Mouse (Mus musculus) left cerebral cortex, postnatal 25 days (tissue): ENCODE measurements around the gene Luc7l3. TPM values are rescaled to one million over a fixed set of nuclear protein-coding genes. Genes with fewer than 3 reads are reported as not detected.
"Not testable (repeated sequence)": the region's sequence is repeated elsewhere in the genome, so short reads cannot be mapped to it uniquely, and the experiment has no call there.

Experiments
- DNase-seq, 2 experiments: peaks; one replicate each; pipeline ENCODE4 v3.0.0; 2022; ENCODE audit warnings: low spot score in 2 of 2, mixed read lengths in 1 of 2
- intact Hi-C: fragments of 180-260 bp; cut with DNase I; formaldehyde crosslinking; loops from one replicate; pipeline ENCODE4 v1.15.1; 2025
- total RNA-seq, 2 experiments: library from RNA; stranded (reverse); gene quantifications; 2 replicates each; pipeline ENCODE4 v1.2.3; 2021

Gene Luc7l3
- total RNA-seq, 2 experiments from 2014 or later: 108 to 120 TPM

DNA sequence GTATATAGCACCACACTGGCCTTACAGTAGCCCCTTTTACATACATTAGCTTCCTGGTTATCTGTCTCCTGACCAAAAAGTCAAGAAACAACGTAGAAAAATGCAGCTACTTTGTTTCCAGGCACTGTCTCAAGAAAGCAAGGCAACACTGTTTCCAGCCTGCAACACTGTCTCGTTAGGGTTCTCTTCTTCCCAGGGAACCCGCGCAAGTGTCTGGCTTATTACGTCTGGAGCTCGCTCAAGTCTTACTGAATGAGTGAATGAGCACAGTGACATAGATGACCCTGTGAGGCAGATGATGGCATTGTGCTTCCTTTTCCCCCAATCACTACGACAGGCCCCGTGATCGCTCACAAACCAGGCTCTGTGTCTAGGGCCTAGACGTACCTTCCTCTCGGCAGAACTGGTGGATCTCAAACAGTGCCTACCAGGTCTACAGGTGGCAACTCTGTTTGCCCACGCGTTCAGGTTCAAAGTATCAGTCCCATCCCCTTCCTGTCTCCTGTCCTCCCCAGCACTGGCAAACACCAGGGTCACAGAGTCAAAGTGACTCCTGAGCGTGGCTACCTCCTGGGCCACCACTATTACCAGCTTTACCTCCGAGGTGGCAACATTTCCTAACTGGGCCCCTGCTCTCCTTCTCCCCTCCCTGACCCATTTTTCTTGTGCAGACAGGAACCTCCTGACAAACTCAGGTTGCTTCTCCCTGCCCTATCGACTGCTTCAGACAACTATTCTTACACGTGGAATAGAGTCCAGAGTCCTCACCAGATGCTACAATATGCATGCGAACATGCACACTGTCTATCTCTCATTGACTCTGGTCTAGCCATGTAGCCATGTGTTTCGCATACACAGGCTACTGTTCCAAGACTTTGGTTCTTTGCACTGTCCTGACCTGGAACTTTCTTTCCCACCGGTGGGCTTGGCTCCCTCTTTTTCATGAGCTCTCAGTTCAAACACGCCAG lies 48.5 kb downstream of the Luc7l3 start:
- intact Hi-C loops: no loop called here
- no peak for DNase-seq

- no peak for DNase-seq
- intact Hi-C loops: no loop called here
Measured at GRCm38 (mm10) chr11:94271015-94271414, 50.8 kb downstream of the Luc7l3 start.

DNA sequence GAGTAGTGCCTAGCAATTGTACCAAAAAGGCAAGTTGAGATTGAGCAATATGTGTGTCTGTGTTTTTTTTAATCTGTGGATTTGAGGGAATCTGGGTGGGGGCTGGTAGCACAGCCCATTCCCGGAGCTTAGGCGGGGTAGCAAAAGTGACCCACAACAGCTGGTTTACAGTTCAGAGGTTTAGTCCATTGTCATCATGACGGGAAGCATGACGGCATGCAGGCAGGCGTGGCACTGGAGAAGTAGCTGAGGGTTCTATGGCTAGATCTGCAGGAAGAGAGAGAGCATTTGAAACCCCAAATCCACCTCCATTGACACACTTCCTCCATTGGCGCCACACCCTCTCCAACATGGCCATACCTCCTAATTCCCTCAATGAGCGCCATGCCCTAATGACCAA lies 51.9 kb downstream of the Luc7l3 start:
- intact Hi-C loops: no loop called here
- DNase-seq: no peak

DNA sequence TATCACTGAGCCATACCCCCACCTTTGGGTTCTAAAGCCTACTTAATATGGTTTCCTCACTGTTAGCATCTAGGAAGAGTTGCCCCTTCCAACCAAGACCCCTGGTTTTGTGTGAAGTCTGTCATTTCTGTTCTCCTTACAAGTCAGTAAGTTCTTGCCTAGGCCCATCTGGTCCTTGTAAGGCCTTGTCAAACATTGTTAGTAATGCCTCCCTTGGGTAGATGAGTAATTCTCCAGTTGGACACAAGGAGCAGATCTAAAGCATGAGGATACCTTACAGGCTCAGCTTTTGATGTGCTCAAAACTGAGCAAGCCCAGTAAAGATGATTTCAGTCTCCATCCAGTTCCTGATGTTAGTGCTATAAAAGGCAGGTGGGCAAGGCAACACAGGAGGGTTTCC lies 53.0 kb downstream of the Luc7l3 start:
- DNase-seq: no peak
- intact Hi-C loops: no loop called here

GRCm38 (mm10) chr11:94266155-94266554 lies 55.6 kb downstream of the Luc7l3 start:
- DNase-seq, intact Hi-C loops: not testable (repeated sequence)

DNA sequence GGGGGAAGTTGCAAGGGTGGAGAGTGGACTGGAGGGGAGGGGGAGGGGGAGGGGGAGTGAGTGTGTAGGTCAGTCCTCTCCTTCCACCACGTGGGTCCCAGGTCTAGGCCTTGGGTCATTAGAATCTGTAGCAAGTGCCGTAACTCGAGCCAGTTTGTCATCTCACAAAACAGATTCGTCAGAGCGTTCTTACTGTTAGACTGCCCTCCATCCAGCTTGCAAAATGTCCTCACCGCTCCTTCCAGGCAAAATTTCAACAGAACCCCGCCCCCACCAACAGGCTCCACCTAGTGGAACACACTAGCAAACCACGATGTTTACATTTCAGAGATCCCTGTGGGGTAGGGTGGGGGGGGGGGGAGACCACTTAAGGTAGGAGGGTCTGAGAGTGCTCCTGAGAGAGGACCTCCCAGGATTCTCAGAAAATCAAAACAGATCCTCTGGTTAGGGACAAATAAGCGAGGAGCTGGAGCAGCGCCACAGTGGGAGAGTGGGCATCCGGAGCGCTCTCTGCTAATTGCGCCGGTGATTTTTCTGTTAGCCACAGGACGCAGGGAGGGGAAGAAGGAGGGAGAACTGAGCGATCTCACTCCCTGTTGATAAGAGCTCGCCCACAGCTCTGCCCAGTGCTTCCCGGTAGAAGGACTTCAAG lies 56.5 kb downstream of the Luc7l3 start:
- DNase-seq: peak; percentile 35 to 54
- intact Hi-C loops: no loop called here

- DNase-seq: no peak
- intact Hi-C loops: no loop called here
Measured at GRCm38 (mm10) chr11:94261585-94262370, 60.0 kb downstream of the Luc7l3 start.

DNA sequence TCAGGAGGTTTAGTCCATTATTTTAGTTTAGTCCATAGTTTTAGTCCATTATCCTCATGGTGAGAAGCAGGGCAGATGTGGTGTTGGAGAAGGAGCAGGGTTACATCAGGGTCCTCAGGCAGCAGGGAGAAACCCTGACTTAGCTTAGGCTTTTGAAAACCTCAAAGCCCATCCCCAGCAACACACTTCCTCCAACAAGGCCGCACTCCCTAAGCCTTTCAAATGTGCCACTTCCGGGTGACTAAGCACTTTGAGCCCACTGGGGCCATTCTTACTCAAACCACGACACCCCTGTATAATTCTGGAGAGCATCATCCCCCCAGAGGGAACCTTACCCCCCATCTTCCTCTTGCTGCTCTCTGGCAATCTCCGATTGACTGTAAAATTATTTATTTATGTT lies 62.0 kb downstream of the Luc7l3 start:
- DNase-seq: no peak
- intact Hi-C loops: no loop called here

DNA sequence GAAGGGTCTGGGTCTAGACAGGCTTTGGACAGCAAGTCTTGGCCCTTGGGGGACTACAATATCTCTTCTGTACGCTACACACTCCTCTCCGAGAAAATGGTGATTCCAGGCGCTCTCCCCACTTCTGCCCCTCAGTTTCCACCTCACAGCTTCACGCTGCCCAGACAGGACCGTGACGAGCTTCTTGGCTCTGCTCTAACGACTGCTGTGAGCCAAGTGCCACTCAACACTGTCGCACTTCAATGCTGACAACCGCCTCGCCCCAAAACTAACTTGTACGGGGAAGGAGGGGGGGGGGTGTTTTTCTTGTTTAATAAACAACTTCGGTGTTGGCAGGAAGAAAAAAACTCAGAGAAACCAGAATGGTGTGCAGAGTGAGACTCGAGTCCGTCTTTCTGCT lies 63.8 kb downstream of the Luc7l3 start:
- intact Hi-C loops: no loop called here
- DNase-seq: no peak

- no peak for DNase-seq
- intact Hi-C loops: no loop called here
Measured at GRCm38 (mm10) chr11:94255733-94256132, 66.1 kb downstream of the Luc7l3 start.

- no peak for DNase-seq
- intact Hi-C loops: no loop called here
Measured at GRCm38 (mm10) chr11:94253691-94254090, 68.1 kb downstream of the Luc7l3 start.

DNA sequence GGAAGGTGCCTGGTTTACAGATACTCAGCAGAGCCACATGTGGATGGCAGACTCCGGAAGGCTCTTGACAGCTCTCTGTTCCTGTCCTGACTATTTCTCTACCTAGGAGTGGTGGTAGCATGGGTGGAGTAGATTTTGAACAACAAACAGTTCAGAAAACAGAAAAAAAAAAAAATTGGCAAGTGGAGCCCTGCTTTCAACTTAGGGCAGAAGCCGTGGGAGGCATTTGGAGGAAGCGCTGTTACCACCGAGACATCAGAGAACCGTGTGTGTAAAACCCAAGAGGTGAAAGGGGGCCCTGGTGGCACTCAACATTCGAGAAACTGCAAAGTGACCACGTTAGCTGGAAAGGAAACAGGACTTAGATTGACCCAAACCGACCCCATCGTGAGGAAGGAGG lies 68.6 kb downstream of the Luc7l3 start:
- intact Hi-C loops: no loop called here
- DNase-seq: no peak

DNA sequence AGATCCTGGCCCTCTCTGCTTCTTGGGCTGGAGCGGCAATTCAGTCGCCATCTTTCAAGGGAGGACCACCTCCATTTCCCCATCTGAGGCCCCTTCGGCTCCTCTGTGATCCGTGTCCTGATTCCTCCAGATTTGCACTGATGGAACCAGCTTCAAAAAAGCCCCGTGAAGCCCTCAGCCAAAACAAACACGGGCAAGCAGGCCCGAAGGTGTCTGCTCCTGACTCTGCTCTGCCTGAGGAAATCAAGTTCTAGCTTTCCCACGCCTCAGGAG lies 75.1 kb downstream of the Luc7l3 start:
- intact Hi-C loops: no loop called here
- DNase-seq: no peak

DNA sequence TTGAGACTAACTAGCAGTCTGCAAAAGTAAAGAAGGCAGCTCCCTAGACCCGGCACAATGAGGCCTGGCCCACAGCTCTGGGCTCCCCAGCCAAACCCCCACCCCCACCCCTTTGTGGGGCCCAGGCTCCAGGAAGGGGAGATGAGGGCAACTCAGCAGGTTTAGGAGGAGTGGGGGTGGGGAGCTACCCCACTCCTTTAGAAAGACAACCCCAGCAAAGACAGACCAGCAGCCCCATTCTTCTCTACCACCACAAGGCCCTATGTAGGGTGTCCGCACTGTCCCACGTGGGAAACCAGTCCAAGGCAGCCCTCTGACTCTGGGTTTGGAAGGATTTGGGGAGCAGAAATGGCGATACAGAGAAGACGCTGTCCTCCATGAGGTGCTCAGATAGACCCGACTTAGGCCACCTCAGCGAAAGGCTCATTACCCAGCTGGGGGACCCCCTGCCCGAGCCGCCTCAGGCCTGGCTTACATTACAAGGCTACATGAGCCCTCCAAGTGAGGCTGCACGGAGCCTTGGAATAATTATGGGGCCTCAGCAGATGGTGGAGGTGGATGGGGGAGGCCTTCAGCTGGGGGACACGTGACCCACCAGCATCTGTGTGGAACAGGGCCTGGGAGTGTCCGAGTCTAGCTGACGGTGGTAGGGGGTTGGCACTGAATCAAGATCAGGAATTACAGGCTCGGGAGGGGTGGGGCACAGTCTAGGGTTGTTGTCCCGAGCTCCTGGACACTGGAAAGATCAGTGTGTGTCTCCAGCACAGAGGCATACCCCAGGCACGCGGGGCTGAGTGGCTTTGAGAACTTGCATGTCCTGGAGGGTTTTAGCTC lies 75.6 kb downstream of the Luc7l3 start, which contains the start of gene Wfikkn2:
Wfikkn2 (minus strand) TSS at position 51 of the 834 bp plus-strand sequence.
- peak in 1 of 2 experiments; percentile 56 for DNase-seq
- intact Hi-C loops: no loop called here

DNA sequence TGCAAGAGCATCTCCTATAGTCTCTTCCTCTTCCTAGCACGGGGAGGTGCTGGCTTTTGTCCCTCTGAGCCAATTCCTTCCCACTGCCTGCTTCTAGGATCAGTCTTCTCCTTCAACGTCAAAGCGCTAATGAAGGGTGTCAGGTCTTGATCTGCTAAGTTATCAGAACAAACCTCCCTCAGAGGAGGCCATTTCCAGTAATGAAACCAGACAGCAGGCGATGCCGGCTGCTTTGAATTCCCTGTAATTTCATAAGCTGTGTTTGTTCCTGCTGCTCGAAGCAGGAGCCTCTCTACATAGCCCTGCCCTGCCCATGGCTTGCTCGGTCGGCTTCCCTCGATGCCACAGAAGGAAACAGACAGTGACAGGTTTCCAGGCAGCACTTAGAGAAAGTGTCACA lies 77.4 kb downstream of the Luc7l3 start:
- intact Hi-C loops: no loop called here
- no peak for DNase-seq

- DNase-seq: no peak
- intact Hi-C loops: no loop called here
Measured at GRCm38 (mm10) chr11:94243422-94244180, 78.2 kb downstream of the Luc7l3 start.

DNA sequence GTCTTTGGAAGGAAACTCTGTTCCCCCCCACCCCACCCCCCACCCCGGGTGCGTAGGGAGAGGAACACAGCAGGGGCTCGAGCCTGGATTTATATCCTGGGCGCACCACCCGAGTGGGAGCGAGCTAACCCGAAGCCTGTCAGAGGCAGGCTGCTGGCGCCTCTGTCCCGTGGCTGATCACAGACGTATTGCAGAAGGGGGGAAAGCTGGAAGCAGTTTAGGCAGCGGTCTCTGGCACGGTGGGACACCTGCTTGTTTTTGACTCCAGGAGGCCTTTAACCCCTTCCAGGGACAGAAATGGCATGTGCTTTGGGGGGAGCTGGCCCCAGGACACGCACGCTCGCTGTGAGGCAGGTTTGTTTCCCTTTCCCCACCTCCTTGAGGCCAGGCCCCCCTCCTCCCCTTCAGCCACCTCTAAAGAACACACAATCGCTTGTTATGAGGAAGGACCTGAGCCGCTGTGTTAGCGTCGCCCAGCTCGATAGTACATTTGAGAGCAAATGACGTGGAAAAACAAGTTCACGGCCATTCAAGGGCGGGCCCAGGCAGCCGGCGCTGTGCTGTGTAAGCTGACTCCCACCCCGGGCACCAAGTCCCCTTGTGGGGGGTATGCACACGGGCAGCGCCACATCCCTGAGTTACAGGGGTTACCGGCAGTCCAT lies 78.9 kb downstream of the Luc7l3 start:
- intact Hi-C loops: no loop called here
- DNase-seq: no peak

DNA sequence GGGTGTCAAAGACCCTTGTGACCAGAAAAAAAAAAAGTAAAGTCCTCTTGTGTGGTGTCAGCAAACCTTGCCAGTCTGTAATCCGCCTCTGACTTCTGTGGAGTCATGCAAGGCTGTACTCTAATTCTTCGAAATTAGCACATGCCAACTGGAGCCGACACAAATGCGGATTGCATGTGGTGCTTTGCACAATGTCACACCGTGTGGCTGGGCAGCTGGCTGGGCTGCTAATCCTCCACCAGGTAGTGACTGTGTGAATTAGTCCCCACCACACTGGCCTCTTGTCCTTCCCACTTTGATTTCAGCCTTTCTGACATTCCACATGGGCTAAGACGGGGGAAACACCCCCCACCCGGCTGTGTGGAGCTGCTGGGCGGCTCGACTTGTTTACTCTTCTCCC lies 82.1 kb downstream of the Luc7l3 start:
- intact Hi-C loops: loop anchor here (5.0 kb wide), 1 partner anchor 163 kb away; no protein-coding TSS in a partner anchor

More for the DNA sequence above, 82.1 kb downstream of the Luc7l3 start:
- DNase-seq: no peak
